Mouse (Mus musculus) cerebellum, adult 11-12 months (tissue): ENCODE data around the gene Dirc2.

Experiments used
- DNase-seq: peaks from one replicate; pipeline ENCODE4 v3.0.0; 2022

Dirc2 gene

DNA sequence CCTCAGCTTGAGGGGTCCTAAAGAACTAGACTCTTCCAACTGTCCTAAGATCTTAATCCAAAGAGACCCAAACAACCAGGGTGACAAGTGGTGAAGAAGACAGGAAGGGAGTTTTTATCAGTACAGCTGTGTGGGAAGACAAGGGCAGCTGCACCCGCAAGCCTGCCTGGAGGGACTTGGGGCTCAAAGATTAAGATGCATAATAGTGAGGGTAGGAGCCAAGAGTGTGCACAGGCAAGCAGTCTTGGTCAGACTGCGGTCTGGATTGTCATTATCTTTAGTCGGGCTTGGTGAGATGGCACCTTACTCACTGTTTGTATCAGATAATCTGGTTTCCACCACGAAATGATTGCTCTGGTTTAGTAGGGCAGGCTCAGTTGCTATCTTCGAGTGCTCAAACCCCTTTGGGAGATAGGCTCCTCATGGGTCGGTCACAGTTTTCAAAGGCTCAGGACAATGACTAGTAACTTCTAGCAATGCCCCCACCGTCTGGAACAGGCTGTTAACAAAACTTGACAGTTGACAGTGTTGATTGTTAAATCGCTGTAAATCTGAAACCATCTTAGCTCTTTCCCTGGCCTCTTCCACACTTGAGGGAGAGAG lies 91.5 kb downstream of the Dirc2 start:
- no peak for DNase-seq

DNA sequence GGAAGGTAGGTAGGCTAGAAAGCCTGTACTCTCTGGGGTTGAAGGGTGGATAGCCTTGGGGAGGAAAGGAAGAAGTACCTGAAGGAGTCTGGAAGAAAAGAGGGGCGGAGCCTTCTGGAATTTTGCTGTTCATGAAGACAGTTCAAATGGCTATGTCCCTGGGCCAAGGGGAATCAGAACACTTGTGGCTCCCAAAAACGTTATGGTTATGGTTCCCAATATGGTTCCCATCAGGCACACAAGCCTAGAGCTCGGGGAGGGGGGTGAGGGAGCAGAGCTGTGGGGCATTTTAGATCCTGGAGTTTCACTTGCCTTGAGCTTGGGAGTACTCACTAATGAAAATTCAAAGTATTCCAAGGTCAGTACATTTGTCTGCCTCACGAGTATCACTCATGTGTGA lies 104.3 kb downstream of the Dirc2 start:
- no peak for DNase-seq

DNA sequence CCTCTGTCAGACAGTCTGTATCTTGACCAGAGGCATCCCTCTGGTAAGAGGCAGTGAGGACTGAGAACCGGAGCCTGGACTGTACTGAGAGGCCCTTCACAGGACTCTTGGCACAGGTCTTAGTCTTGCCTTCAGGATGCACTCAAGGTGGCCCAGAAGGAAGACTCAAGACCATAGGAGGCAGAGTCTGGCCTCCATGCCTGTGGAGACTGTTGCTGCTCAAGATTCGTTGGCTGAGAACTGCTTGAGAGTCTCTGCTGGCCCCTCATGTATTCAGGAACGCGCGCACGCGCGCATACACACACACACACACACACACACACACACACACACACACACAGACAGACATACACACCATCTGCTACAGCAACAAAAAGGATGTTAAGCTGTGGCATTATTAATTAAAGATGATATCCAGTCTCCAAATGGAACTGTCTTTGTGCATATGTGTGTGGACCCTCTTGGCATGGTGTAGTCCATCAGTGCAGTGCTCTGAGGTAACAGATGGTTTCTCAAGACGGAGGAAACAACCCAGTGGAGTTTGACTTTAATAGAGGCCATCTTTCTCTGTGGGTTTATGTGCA lies 105.2 kb downstream of the Dirc2 start:
- no peak for DNase-seq

DNA sequence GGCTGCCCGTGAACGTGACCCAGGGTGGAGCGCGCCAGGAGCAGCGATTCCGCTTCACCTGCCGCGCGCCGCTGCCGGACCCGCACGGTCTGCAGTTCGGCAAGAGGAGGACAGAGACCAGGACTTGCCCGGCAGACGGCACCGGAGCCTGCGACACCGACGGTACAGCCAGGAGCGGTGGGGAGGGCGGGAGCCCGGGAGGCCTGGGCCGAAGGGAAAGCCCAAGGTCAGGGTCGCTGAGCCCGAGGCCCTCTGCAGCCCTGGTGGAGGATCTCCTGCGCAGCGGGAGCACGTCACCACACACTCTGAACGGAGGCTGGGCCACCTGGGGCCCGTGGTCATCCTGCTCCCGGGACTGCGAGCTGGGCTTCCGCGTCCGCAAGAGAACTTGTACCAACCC lies 108.9 kb downstream of the Dirc2 start:
- DNase-seq, result no peak

DNA sequence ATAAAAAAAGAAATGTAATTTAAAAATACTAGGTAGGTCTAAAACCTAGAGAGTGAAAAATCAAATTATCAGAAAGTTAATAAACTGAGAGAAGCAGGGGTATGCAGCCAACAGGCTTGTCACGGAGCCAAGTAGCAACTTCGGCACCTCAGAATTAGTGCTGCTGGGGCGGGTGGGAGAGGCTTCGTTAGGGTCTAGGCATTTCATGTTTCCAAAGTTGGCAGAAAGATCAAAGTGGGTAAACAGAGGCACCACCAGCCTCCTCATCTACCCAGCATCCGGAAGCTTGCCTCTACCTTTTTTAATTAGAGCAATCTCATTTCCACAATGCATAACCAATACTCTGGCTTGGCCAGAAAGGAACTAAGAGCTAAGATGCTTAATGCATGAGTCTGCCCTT lies 115.2 kb downstream of the Dirc2 start:
- no peak for DNase-seq

DNA sequence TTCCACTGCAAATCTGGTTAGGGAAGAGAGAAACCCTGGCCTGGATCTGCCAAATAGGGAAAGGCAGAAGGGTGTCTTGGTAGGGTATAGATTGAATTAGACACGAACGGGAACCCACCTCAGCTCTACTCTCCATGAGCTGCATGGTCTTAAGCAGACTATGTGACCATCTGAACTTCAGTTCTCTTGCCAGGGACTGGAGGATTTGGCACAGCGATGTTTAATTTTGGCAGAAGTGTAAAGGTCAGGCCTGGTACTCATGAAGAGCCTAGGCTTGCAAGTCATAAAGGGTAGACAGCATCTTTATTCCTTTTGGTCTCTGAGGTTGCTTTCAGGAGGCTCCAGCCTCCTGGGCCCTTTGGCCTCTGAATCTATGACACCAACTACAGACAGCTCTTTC lies 116.5 kb downstream of the Dirc2 start:
- peak; percentile 80 for DNase-seq

DNA sequence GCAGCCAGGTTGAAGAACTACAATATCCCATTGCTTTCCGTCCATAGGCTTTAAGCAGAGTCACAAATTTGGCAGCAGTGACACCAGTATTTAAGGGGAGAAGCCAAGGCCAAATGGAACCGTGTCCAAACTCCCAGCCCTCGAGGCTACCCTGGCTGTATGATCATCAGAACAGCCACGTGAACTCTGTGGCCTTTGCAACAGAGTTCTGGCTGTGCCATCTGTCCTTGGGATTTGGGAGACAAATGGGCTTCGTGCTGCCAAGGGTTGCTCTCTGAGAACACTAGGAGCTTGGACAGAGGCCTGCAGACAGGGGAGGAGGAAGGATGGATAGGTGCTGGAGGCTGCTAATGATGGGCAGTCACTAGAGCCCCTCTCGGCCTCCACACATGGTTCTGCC lies 117.0 kb downstream of the Dirc2 start:
- peak; percentile 94 for DNase-seq

DNA sequence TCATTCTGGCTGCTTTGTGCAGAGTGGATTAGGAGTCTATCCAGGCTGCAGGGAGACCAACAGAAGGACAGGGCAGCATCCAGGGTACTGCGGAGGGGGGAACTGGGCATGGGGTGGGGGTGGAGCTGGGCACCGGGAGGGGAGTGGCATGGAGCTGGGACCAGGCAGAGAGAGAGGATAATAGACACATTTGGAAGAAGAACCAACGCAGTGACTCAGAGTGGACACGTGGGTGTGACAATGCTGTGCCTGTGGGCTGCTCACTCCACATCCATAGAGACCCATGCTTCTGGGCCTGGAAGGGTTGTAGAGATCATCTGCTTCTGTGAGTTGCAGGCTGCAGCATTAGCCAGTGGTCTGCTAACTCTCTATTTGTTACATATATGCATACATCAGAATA lies 120.3 kb downstream of the Dirc2 start:
- DNase-seq, result no peak
